Mouse (Mus musculus) midbrain, embryonic 16.5 days (tissue): ENCODE measurements around the gene Cacna2d4. TPM values are rescaled to one million over a fixed set of nuclear protein-coding genes. Genes with fewer than 3 reads are reported as not detected.

ENCODE experiments used
- ATAC-seq: fragments of 200-750 bp; cut with Nextera tagmentation; 2 replicates; pipeline ENCODE4 v1.8.0; 2017; ENCODE audit warnings: moderate TSS enrichment
- H3K27ac ChIP-seq: fragments of 300-500 bp; sonication (generic); 2 replicates; pipeline ENCODE4 v1.5.1; 2014; ENCODE audit warnings: mild to moderate bottlenecking, low read length, mixed read lengths
- H3K27me3 ChIP-seq: fragments of 300-500 bp; sonication (generic); 2 replicates; pipeline ENCODE4 v1.6.1; 2014; ENCODE audit warnings: low read depth, low read length, mixed read lengths; ENCODE audit not compliant: control insufficient read depth, insufficient read depth
- H3K36me3 ChIP-seq: fragments of 300-500 bp; sonication (generic); 2 replicates; pipeline ENCODE4 v1.6.1; 2014; ENCODE audit warnings: mild to moderate bottlenecking, low read length, moderate library complexity, mixed read lengths; ENCODE audit not compliant: control insufficient read depth, insufficient read depth
- H3K4me1 ChIP-seq: fragments of 300-500 bp; sonication (generic); 2 replicates; pipeline ENCODE4 v1.6.1; 2014; ENCODE audit warnings: mild to moderate bottlenecking, low read length, mixed read lengths; ENCODE audit not compliant: control insufficient read depth, insufficient read depth
- H3K4me2 ChIP-seq: fragments of 300-500 bp; sonication (generic); 2 replicates; pipeline ENCODE4 v1.6.1; 2014; ENCODE audit warnings: mild to moderate bottlenecking, low read length, mixed read lengths
- H3K4me3 ChIP-seq: fragments of 300-500 bp; sonication (generic); 2 replicates; pipeline ENCODE4 v1.5.1; 2014; ENCODE audit warnings: low read depth, mild to moderate bottlenecking, low read length, moderate library complexity, mixed read lengths
- H3K9ac ChIP-seq: fragments of 300-500 bp; sonication (generic); 2 replicates; pipeline ENCODE4 v1.6.1; 2014; ENCODE audit warnings: low read depth, low read length, mixed read lengths
- H3K9me3 ChIP-seq: fragments of 300-500 bp; sonication (generic); replicated peaks from 2 replicates; pipeline ENCODE4 v1.6.1; 2014; ENCODE audit warnings: mild to moderate bottlenecking, low read length, mixed read lengths; ENCODE audit not compliant: control insufficient read depth, poor library complexity, severe bottlenecking
- WGBS: fragments of 180-500 bp; shearing (Covaris S2); extraction: QIAGEN DNeasy Blood & Tissue Kit; methylation state at CpG from one replicate; pipeline ENCODE4 v1.1.7; 2014; 5-methylcytosine and 5-hydroxymethylcytosine counted together
- polyA plus RNA-seq: library from polyadenylated mRNA; unstranded; fragments of >200 nt; fragmentation: Nextera tagmentation; extraction: Ambion mirVana; gene quantifications from 2 replicates; pipeline ENCODE4 v1.2.1, GENCODE M21; 2015

The Cacna2d4 gene
- polyA plus RNA-seq, 1 experiment from 2014 or later, result 0.63 TPM

GRCm38 (mm10) chr6:119401545-119402304, 165.4 kb downstream of the Cacna2d4 start:
- no peaks in the 10 kb centered on the region for H3K4me1 ChIP-seq
- H3K9ac ChIP-seq, result no peak overlapping the region
- no peak overlapping the region for H3K4me3 ChIP-seq
- ATAC-seq, result no peak
- no peaks in the 10 kb centered on the region for H3K9me3 ChIP-seq
- 93% methylated on average over 8 of the region's 8 CpGs for WGBS
- H3K36me3 ChIP-seq, result no peaks in the 10 kb centered on the region
- H3K27ac ChIP-seq, result no peak overlapping the region
- H3K4me2 ChIP-seq, result no peak overlapping the region
- no peaks in the 10 kb centered on the region for H3K27me3 ChIP-seq

Other genes with a start within 250 kb of the Cacna2d4 start
- gene Dcp1b, start 61.3 kb upstream of the Cacna2d4 start, polyA plus RNA-seq, result 13.4 and 13.8 TPM in 2 replicates
- gene Cacna1c, start 40.1 kb upstream of the Cacna2d4 start, polyA plus RNA-seq, result 8.1 and 8.3 TPM in 2 replicates
- gene Lrtm2, start 94.2 kb downstream of the Cacna2d4 start, polyA plus RNA-seq, result 13.0 and 16.9 TPM in 2 replicates
- gene Adipor2, start 181.2 kb downstream of the Cacna2d4 start, polyA plus RNA-seq, result 32.8 and 39.3 TPM in 2 replicates
- gene Fbxl14, start 243.1 kb downstream of the Cacna2d4 start, polyA plus RNA-seq, result 2.0 and 2.5 TPM in 2 replicates